Mouse (Mus musculus) urinary bladder, adult 18-20 months (tissue): Measurements from ENCODE around the gene Gm44.
"Not testable (repeated sequence)": the region's sequence is repeated elsewhere in the genome, so short reads cannot be mapped to it uniquely, and the experiment has no call there.

Source experiments
- DNase-seq, 2 experiments: peaks; one replicate each; pipeline ENCODE4 v3.0.0; 2022; ENCODE audit warnings: low spot score in 2 of 2, mixed read lengths in 2 of 2

Gene Gm44

GRCm38 (mm10) chrX:90891842-90892241, at the start of gene Gm44:
Gm44 (plus strand) TSS chrX:90892142.
- DNase-seq: no peak

- DNase-seq: no peak
Observed at GRCm38 (mm10) chrX:90927989-90928388, 36.0 kb downstream of the Gm44 start.

GRCm38 (mm10) chrX:90938211-90938610, 46.3 kb downstream of the Gm44 start:
- not testable (repeated sequence) for DNase-seq
